ENCODE assay signal across 8 mouse cellular contexts in genomic region chr11:81613869-81614620, GRCm38 (mm10).
A peak's percentile ranks its signal among the peaks of the same experiment; 100 is the strongest.
DNase-seq lines count a peak whose midpoint lies in the region; ATAC-seq and TF ChIP-seq lines count a peak whose summit lies in the region.

No protein-coding gene starts in this region.

- no peak for TF ChIP-seq POLR2A in heart, adult 2 months (IDR thresholded peaks at IDR 0.05; ENCODE audit: insufficient read depth, low read depth, low read length)

- no peaks in the 10 kb centered on the region for H3K36me3 ChIP-seq in heart, embryonic 10.5 days
- no peaks in the 10 kb centered on the region for H3K36me3 ChIP-seq in heart, adult 2 months (ENCODE audit: control insufficient read depth, insufficient read depth, low read length)
- no peaks in the 10 kb centered on the region for H3K36me3 ChIP-seq in E14TG2a.4 (ENCODE audit: insufficient read depth, low read length)
- H3K36me3 ChIP-seq in forebrain, postnatal 0 days (ENCODE audit: insufficient read depth) = no peaks in the 10 kb centered on the region
- H3K36me3 ChIP-seq in liver, postnatal 0 days (replicated peaks; ENCODE audit: insufficient read depth, low read length) = no peaks in the 10 kb centered on the region

- peak overlapping the region; percentile 49 for H3K4me3 ChIP-seq in heart, embryonic 10.5 days
- H3K4me3 ChIP-seq in heart, adult 2 months = no peak overlapping the region
- peak overlapping the region; percentile 51; the same call in 1 of the 2 replicates for H3K4me3 ChIP-seq in E14TG2a.4 (replicated peaks; ENCODE audit: low read length)
- no peak overlapping the region for H3K4me3 ChIP-seq in forebrain, postnatal 0 days (ENCODE audit: low read depth, low read length)
- H3K4me3 ChIP-seq in liver, postnatal 0 days (ENCODE audit: low read depth, low read length) = no peak overlapping the region

- 26% methylated on average over 10 of the region's 10 CpGs for WGBS in heart, embryonic 10.5 days
- 27% methylated on average over 10 of the region's 10 CpGs for WGBS in heart, adult 2 months
- WGBS in forebrain, postnatal 0 days = 32% methylated on average over 10 of the region's 10 CpGs
- WGBS in liver, postnatal 0 days (ENCODE audit: insufficient replicate concordance) = 29% methylated on average over 10 of the region's 10 CpGs

- no peak overlapping the region for H3K27ac ChIP-seq in heart, embryonic 10.5 days
- no peak overlapping the region for H3K27ac ChIP-seq in heart, adult 2 months
- H3K27ac ChIP-seq in forebrain, postnatal 0 days (ENCODE audit: low read depth, low read length) = no peak overlapping the region
- no peak overlapping the region for H3K27ac ChIP-seq in liver, postnatal 0 days (ENCODE audit: low read depth)

- H3K9me3 ChIP-seq in heart, embryonic 10.5 days = no peaks in the 10 kb centered on the region
- no peaks in the 10 kb centered on the region for H3K9me3 ChIP-seq in E14TG2a.4 (ENCODE audit: low read length)
- H3K9me3 ChIP-seq in forebrain, postnatal 0 days (ENCODE audit: low read length) = no peaks in the 10 kb centered on the region
- H3K9me3 ChIP-seq in liver, postnatal 0 days (ENCODE audit: low read length) = no peaks in the 10 kb centered on the region

- no peak for TF ChIP-seq CTCF in heart, adult 2 months (IDR thresholded peaks at IDR 0.05)
- TF ChIP-seq CTCF in E14TG2a.4 (conservative IDR thresholded peaks at IDR 0.05; ENCODE audit: low read length) = no peak
- TF ChIP-seq CTCF in forebrain, postnatal 0 days (IDR thresholded peaks at IDR 0.05; ENCODE audit: low read depth) = no peak
- TF ChIP-seq CTCF in liver, postnatal 0 days (IDR thresholded peaks at IDR 0.05; ENCODE audit: low read depth) = no peak

- intact Hi-C loops in heart, adult 2 months (cut with DNase I) = loop anchor here (1.0 to 5.0 kb wide), 4 partner anchors 26 to 707 kb away; no protein-coding TSS in a partner anchor

- ATAC-seq in forebrain, postnatal 0 days = no peak
- ATAC-seq in liver, postnatal 0 days = no peak

- DNase-seq in heart, embryonic 10.5 days (ENCODE audit: low spot score) = peak; percentile 43
- no peak for DNase-seq in heart, adult 2 months
- no peak for DNase-seq in forebrain, postnatal 0 days
- no peak for DNase-seq in liver, postnatal 0 days
- no peak for DNase-seq in Muller cell, postnatal 12 days (ENCODE audit: inconsistent ontology term)
- DNase-seq in spleen, postnatal 36 days (ENCODE audit: low spot score in 2 of 2) = no peak
- DNase-seq in urinary bladder, postnatal 14 days (ENCODE audit: low spot score) = no peak

- no peak overlapping the region for H3K9ac ChIP-seq in heart, adult 2 months (ENCODE audit: low read depth, low read length)
- H3K9ac ChIP-seq in forebrain, postnatal 0 days = 0 out of 2 replicates have a peak overlapping the region, but pooled peaks have one; percentile 15
- no peak overlapping the region for H3K9ac ChIP-seq in liver, postnatal 0 days (replicated peaks)

- no peaks in the 10 kb centered on the region for H3K79me2 ChIP-seq in heart, adult 2 months (replicated peaks; ENCODE audit: control insufficient read depth, insufficient read depth, low read length)

- peak overlapping the region; percentile 51; the same call in 1 of the 2 replicates for H3K4me2 ChIP-seq in forebrain, postnatal 0 days (ENCODE audit: low read depth)
- peak overlapping the region; percentile 14; the same call in 1 of the 2 replicates for H3K4me2 ChIP-seq in liver, postnatal 0 days (ENCODE audit: low read depth, low read length)

- peaks cover 27% of the 10 kb centered on the region; the same call in 1 of the 2 replicates for H3K27me3 ChIP-seq in heart, embryonic 10.5 days (ENCODE audit: insufficient read depth, poor library complexity, severe bottlenecking)
- H3K27me3 ChIP-seq in heart, adult 2 months (ENCODE audit: control insufficient read depth, insufficient read depth, low read length) = peaks cover 4% of the 10 kb centered on the region; the same call in 1 of the 2 replicates
- H3K27me3 ChIP-seq in E14TG2a.4 (ENCODE audit: insufficient read depth, low read length) = peaks cover 2% of the 10 kb centered on the region; the same call in 1 of the 2 replicates
- no peaks in the 10 kb centered on the region for H3K27me3 ChIP-seq in forebrain, postnatal 0 days (ENCODE audit: insufficient read depth, low read length)
- peaks cover 27% of the 10 kb centered on the region for H3K27me3 ChIP-seq in liver, postnatal 0 days (ENCODE audit: insufficient read depth, low read length)

- peaks cover 17% of the 10 kb centered on the region for H3K4me1 ChIP-seq in heart, embryonic 10.5 days
- no peaks in the 10 kb centered on the region for H3K4me1 ChIP-seq in heart, adult 2 months (ENCODE audit: control insufficient read depth, insufficient read depth, low read length)
- peaks cover 64% of the 10 kb centered on the region for H3K4me1 ChIP-seq in E14TG2a.4 (replicated peaks; ENCODE audit: low read depth, low read length)
- peaks cover 5% of the 10 kb centered on the region; the same call in 1 of the 2 replicates for H3K4me1 ChIP-seq in forebrain, postnatal 0 days (ENCODE audit: insufficient read depth)
- no peaks in the 10 kb centered on the region for H3K4me1 ChIP-seq in liver, postnatal 0 days (ENCODE audit: insufficient read depth)

- no peak for TF ChIP-seq EP300 in heart, adult 2 months (IDR thresholded peaks at IDR 0.05; ENCODE audit: insufficient read depth, low read depth, low read length)
- TF ChIP-seq EP300 in liver, postnatal 0 days (IDR thresholded peaks at IDR 0.05; ENCODE audit: low read depth) = no peak

Comparison
In these comparisons a context has a peak if more than half of its experiments do, and no peak if none do; other contexts are left out.
1. H3K4me3 ChIP-seq: peak in heart, embryonic 10.5 days (single experiment) and E14TG2a.4 (single experiment); none in heart, adult 2 months (single experiment), forebrain, postnatal 0 days (single experiment) and liver, postnatal 0 days (single experiment).